Mouse (Mus musculus): Measurements from ENCODE around the gene Oaz1. TPM values are rescaled to one million over a fixed set of nuclear protein-coding genes. Genes with fewer than 3 reads are reported as not detected.

Gene Oaz1
- total RNA-seq, 2 experiments from 2014 or later, result 500 to 527 TPM

DNA sequence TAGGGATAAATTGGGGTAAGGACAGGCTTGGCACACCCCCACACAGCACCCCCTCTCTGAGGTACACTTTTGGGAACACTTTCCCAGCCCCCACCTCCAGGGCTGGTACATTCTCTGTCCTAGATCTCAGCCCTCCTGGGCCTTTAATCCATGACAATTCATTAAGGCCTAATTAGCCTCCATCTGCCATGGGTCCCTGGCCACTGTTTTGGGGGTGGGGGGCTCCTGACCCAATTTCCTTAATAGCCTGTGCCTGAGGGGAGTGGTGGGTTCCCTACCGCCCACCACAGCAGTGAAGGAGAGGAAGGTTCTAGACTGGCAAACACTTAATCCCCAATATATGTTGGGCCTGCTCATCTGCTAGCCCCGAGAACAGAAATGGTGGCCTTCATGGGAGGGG lies 15.2 kb downstream of the Oaz1 start:
- intact Hi-C loops (cut with DNase I), result loop anchor here (2.0 kb wide), 1 partner anchor 15 kb away; the partner anchor contains the start of gene Oaz1
- DNase-seq (ENCODE audit: low spot score in 2 of 2), result no peak

DNA sequence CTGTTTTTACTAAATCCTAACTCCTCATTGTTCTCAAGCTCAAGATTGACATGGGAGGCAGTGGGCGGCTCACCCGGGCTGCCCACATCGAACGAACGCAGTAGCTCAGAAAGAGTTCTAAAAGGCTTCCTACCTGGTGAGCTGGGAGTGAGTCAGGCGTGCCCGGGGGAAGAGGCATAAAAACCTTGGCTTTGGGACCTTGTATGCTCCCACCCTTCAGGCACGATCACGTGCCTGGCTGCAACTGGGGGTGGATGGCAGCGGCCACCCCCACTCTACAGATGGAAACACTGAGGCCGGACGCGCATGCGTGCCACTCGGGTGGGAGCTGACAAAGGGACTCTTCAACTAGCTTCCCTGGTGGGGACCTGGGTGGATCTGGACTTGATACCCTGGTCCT lies 15.9 kb downstream of the Oaz1 start:
- DNase-seq (ENCODE audit: low spot score in 2 of 2), result peak in 1 of 2 experiments; percentile 66
- intact Hi-C loops (cut with DNase I), result no loop called here

DNA sequence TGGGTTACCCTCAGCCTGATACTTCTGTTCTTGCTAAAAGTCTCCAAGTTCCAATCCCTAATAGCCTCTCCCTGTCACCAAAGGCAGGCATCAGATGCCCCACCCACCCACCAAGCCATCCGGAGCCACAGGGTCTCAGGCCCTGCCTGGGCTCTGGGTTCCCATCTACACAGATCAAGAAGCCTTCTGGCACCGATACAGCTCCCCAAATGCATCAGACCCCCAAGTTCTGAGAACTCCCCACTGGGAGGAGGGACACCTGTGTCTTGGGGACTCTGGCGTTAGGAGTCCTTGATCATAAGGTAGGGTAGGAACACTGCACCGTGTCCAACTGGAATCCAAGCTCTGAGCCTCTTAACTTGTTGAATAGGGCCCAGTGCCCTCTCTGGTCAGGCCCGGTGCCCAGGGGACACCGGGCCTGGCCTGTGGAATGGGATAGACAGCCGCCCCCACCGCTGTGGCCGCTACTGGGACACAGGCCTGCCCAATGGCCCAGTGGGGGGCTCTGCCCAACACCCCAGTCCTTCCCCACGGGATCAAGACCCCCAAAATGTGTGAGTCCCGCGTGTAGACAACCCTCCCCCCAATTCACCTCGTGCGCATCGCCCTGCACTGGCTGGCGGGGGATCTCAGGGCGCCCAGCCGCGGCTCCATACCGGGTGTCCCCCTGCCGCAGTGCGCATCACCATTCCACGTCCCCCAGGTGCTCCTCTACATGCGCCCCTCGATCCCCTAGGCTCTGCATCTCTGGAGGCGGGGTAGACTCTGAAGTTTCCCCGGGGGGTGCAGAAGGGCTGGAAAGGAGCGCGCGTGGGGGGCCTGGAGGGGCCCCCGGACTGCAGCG lies 16.9 kb downstream of the Oaz1 start:
- no peak for DNase-seq (ENCODE audit: low spot score in 2 of 2)
- intact Hi-C loops (cut with DNase I), result no loop called here

DNA sequence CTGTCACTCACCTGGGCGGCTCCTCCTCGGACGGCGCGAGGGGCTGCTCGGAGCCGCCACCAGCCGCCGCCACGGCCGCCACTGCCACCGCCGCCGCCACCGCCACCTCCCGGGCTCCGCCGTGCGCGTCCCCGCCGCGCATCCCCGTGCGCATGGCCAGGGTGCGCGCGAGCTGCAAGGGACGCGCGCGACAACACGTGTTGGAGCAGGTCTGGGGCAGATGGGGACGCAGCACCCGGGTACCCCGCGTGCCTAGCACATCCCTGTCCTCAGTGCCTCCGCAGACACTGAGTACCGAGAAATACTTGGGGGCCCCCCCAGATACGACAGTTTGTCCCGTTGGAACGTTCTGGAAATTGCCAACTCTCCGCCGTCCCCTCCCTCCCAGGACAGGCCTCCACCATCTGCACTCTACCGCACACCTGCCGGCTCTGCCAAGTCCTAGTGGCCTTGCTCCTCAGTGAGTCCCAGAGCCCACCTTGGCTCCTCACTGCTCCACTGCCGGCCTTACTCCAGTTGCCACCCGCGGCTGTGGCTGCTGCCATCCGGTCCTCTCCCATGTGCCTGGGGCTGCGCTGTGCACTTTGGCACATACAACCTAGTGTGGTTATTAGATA lies 17.6 kb downstream of the Oaz1 start, which contains the start of gene Lingo3:
Gene Lingo3, minus strand, starts transcription at position 109 of the 617 bp plus-strand sequence.
- intact Hi-C loops (cut with DNase I), result no loop called here
- peak; percentile 60 to 65 for DNase-seq (ENCODE audit: low spot score in 2 of 2)

DNA sequence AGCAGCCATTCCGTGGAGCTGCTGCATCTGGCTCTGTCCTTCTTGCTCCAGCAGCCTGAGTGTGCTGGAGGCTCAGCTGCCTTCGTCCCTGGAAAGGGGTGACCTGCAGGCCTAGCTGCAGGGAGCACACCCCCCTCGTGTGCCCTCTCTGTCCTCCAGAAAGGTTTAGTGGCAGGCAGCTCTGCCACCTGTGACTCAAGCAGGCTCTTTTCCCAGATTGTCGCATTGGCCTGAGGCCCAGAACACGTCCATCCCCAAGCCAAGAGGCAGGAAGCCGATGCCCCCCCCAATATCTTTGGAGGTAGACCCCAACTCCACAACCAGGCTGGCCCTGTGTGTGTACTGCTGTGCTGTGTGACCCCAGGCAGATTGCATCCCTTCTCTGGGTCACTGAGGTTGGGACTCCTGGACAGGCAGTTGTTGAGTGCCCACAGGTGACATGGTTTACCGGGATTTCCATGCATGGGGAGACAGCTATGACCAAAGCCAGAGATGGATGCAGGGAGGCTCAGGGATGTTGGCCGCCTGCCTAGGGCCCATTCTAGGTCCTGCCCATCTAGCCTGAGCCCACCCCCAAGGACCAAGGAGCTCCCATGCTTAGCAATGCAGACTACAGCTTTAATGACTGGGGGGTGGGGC lies 18.7 kb downstream of the Oaz1 start:
- intact Hi-C loops (cut with DNase I), result no loop called here
- no peak for DNase-seq (ENCODE audit: low spot score in 2 of 2)

DNA sequence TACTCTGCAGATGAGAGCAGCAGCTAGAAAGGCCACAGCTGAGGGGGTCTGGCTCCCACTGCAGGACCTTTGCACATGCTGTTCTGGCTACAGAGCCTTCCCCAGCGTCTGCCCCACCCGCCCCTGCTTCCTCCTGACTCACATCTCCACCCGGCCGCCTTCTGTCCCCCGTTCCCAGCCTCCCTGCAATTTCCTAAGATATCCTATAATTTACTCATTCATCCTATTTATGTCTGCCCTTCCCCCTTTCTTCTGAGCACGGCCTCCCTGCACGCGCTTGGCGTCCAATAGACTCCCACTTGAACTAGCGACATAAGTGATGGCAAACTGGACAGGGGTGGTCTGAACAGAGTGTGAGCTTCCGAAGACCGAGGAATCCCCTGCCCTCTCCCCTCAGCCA lies 19.3 kb downstream of the Oaz1 start:
- peak in 1 of 2 experiments; percentile 86 for DNase-seq (ENCODE audit: low spot score in 2 of 2)

DNA sequence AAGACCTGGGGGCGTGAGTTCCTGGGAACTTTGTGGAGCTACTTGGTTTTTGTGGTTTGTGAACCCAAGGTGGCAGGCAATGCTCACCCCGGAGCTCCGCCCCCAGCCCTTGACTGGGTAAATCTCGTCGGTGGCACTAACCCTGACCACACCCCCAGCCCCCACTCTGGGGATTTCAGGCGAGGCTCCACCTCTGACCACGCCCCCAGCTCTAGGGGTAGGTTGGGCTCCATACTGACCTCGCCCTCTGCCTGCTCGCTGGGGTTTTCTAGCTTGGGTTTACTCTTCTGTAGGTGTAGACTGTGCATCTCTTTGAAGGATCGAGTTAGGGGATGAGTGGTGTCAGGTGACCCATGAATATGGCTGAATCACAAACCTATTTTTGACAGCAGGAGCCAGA lies 22.1 kb downstream of the Oaz1 start:
- intact Hi-C loops (cut with DNase I), result no loop called here
- peak in 1 of 2 experiments; percentile 36 for DNase-seq (ENCODE audit: low spot score in 2 of 2)

More for the DNA sequence above, 19.3 kb downstream of the Oaz1 start:
- intact Hi-C loops (cut with DNase I), result no loop called here

DNA sequence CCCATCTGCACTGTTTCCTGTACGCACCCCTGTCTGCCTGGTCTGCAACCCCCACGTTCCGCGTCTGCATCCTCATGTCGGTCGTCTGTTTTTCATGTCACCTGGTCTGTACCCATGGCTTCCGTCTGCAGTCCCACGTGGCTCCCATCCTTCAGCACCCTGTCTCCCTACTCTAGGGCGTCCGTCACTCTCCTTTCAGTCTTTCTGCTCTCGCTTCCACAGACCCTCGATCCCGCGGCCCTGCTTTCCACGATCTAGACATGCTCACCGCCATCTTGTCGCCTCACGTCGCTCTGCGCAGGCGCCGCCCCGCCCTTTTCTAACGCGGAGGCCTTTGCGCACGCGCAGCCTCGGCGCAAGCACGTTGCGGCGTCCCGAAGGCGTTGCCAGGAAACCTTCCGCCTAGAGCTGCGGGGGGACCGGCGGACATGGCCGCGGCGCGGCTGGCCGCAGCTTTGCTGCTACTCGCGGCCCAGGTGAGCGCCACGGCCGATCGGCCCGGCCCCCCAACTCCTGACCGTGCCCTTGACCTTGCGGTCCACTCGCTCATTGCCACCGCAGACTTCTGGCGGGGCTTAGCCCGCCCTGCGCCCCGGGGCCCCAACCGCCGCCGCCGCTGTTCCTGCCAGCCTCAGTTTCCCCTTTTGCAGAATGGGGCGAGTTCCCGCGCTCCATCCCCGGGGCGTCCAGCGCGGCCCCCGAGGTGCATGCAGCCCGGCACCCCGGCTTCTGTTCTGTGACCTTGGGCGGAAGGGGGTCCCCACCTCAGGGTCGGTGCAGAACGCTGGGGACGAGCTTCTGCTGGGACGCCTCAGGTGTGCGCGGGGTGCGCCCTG lies 28.7 kb downstream of the Oaz1 start, which contains the start of the genes Lsm7 and Sppl2b:
Gene Lsm7, minus strand, starts transcription at position 297 of the 836 bp plus-strand sequence.
Gene Sppl2b, plus strand, starts transcription at position 363 of the 836 bp plus-strand sequence.
- intact Hi-C loops (cut with DNase I), result loop anchor here (1.0 kb wide), 1 partner anchor 29 kb away; the partner anchor contains the start of gene Oaz1
- peak; percentile 97 for DNase-seq (ENCODE audit: low spot score in 2 of 2)

DNA sequence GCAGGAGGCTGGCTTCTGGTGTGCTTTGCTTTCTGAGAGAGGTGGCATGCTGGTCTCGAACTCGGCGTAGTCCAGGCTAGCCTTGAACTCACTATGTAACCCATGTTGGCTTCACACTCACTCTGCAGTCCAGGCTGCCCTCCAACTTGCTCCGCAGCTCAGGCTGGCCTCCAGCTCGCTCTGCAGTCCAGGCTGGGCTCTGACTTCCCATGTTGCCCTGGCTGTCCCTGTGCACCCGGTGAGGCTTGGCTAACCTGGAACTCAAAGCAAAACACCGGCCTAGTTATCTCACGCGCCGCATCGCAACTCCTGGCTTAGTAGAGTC lies 29.3 kb downstream of the Oaz1 start:
- no peak for DNase-seq (ENCODE audit: low spot score in 2 of 2)
- intact Hi-C loops (cut with DNase I), result loop anchor here (1.0 to 2.0 kb wide), 2 partner anchors 19 to 29 kb away; partner anchors contain the start of gene Oaz1

DNA sequence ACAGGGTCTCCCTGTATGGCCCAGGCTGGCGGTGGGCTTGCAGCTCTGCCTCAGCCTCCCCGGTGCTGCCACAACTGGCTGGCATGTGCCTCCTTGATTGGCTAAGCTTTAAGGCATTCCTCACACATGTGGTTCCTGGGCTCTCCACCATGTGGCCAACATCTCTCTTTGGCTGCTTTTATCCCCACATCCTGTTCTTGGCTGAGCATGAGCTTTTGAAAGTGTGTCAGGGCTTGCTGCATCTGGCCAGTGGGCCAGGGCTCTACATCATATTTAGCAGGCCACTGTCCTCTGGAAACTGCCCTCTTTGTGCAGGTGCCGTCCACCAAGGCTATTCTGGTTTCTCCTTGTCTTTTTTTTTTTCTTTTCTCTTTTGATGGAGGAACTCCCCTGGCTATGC lies 29.8 kb downstream of the Oaz1 start:
- DNase-seq (ENCODE audit: low spot score in 2 of 2), result peak in 1 of 2 experiments; percentile 67
- intact Hi-C loops (cut with DNase I), result loop anchor here (2.0 kb wide), 1 partner anchor 19 kb away; no protein-coding TSS in a partner anchor

DNA sequence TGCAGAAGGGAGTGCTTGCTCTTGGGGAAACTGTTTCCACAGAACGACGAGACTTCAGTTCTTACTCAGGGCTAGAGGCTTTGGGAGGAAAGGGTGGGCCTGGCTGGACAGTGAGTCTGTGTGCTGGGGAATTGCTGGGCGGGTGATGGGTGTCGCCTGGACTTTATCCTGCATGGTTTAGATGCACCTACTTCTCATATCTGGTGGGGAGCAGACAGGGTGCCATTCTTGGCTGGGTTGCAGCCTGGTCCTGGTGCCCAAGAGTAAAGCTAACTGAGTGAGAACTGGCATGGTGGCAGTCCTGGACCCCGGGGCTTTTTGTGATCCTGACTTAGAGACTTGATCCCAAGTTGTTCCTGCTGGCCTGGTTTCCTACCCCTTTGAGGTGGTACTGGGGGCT lies 30.5 kb downstream of the Oaz1 start:
- DNase-seq (ENCODE audit: low spot score in 2 of 2), result no peak
- intact Hi-C loops (cut with DNase I), result loop anchor here (2.0 kb wide), 1 partner anchor 18 kb away; no protein-coding TSS in a partner anchor

DNA sequence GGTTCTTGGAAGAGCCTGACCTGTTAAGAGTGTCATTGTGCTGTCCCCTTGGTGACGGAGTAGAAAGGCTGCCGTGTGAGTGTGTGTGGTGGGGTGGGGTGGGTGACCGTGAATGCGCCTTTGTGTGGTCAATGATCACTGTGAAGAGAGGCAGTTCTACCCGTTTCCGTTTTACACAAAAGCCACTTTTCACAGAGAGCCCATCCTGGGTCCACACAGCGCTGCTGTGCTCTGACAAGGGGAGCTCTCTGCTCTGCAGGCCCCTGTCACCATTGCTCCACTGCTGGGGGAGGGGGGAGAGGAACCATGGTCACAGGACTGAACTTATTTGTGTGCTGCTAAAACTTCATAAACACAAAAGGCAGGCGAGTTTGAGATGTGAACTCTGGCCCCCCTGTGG lies 30.9 kb downstream of the Oaz1 start:
- intact Hi-C loops (cut with DNase I), result loop anchor here (2.0 kb wide), 1 partner anchor 17 kb away; no protein-coding TSS in a partner anchor
- peak in 1 of 2 experiments; percentile 49 for DNase-seq (ENCODE audit: low spot score in 2 of 2)

DNA sequence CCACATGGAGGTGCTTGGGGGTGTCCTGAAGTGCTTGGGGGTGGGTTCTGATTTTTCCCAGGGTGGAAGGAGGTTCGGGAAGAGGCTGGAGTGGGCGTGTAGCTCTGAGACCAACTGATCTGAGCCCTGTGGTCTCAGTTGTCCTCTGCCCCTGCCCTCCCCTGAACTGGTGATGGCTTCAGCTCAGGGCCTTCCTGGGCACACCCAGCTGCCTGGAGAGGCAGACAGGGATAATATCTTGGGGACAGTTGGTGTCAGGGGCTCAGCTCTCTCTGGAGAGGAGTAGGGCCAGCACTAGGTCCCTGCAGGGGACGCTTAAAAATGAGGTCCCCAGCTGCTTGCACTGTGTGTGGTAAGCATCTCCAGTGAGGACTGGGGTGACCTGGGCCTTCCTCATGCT lies 31.4 kb downstream of the Oaz1 start:
- intact Hi-C loops (cut with DNase I), result loop anchor here (2.0 kb wide), 1 partner anchor 17 kb away; no protein-coding TSS in a partner anchor
- no peak for DNase-seq (ENCODE audit: low spot score in 2 of 2)

DNA sequence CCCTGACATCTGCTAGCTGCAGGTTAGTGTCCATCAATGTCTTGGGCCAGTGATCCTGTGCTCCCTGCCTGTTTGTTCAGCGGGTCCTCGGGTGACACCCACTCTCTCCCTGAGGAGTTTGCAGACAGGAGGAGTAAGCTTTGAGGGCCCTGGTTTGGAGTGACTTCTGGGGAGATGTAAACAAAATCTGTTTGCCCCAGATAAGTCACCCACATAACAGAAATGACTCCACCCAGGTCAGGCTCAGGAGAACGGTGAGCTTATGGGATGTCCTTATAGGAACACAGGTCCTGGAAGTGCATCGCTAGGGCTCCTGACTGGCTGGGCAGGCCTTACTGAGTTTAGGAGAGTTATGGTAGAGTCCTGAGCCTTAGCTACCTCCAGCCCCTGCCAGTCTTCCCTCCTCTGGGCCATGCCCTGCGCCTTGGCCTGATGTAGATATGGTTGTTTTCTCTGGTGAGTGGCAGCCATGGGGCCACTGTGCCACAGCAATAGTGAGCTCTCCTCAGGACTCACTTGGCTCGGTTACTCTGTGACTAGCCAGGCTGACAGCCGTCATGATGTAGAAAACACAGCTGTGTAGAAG lies 32.0 kb downstream of the Oaz1 start:
- intact Hi-C loops (cut with DNase I), result no loop called here
- no peak for DNase-seq (ENCODE audit: low spot score in 2 of 2)

DNA sequence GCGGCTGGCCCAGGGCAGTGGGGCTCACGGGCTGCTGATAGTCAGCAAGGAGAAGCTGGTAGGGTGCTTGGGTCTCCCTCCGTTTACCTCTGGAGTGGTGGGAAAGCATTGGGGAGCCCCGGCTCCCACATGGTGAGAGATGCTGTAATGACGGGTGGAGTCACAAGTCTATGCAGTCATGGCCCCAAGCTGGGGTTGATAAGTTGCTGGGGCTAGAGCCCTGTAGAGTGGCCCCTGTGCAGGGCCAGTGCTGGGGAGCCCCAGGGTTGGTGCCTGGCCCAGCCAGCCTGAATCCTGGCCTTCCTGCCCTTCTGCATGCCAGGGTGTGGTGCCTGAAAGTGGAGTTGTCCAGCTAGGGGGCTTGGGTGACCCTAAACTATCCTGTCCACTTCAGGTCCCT lies 35.8 kb downstream of the Oaz1 start:
- intact Hi-C loops (cut with DNase I), result no loop called here
- DNase-seq (ENCODE audit: low spot score in 2 of 2), result no peak

DNA sequence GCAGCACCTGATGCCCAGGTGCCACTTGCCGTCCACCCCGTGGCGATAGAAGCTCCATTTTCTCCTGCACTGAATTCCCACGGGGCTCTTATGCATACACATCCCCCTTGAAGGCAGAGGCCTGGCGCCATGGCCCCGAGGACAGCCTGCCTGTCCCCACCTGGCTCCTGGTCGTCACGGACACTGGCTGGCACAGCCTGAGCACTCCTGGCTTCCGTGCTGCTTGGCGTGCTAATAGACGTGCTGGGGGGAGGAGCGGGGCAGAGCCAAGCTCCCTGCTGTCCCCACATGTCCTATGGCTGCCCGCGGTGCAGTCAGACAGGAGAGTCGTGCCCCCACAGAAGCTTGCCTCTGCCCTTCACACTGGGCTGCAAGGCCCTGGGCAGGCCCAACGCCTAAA lies 38.0 kb downstream of the Oaz1 start:
- DNase-seq (ENCODE audit: low spot score in 2 of 2), result no peak
- intact Hi-C loops (cut with DNase I), result no loop called here

DNA sequence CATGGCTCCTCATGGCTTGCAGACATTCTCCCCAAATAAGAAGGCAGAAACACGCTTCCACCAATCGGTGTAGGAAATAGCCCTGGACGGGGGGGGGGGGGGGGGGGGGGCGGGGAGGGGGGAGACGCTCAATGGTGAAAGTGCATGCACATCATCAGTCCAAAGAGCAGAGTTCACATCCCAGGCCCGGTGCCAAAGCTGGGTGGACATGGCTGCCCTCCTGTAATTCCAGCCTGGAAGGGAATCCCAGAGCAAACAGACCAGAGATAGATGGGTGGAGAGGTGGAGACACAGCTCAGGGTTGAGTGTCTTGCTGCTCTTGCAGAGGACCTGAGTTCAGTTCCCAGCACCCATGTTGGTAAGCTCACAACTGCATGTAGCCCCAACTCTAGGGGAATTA lies 44.5 kb downstream of the Oaz1 start:
- no peak for DNase-seq (ENCODE audit: low spot score in 2 of 2)
- intact Hi-C loops (cut with DNase I), result no loop called here

DNA sequence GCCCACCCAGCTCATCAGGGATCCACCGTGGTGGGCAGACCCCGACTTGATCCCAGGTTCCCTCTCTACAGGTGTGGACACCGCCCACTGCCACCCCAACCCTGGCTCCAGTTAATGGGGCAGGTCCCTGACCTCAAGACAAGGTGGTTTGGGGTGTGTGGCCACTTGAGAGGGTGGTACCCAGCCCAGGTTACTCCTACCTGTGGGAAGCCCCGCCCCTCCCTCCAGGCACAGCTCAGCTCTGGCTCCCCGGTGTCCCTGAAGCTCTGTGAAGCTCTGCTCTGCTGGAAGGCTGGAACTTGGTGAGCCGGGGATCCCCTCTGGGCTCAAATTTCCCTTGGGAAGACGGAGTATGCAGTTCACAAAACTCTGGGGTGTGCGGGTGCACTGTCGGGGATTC lies 45.1 kb downstream of the Oaz1 start, which contains the start of gene Tmprss9:
Gene Tmprss9, plus strand, starts transcription at position 268 of the 400 bp plus-strand sequence.
- intact Hi-C loops (cut with DNase I), result no loop called here
- no peak for DNase-seq (ENCODE audit: low spot score in 2 of 2)

DNA sequence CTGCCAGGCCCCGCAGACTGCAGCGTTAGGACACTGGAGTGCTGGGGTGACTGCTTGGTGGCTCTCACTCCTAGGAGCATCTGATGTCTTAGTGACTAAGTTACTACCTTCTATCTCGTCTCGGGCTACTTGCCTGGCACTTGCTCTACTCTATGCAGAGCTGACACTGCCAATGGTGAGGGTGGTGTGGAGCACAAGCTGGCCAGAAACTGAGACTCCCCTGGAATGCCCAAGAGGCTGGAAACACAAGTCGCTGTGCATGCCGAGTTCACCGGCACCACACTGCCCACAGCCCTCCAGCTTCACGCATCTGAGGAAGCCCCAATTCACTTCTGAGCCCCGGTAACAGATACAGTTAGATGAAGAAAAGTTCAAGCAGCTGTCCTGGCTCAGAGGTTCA lies 47.6 kb downstream of the Oaz1 start:
- intact Hi-C loops (cut with DNase I), result loop anchor here (2.0 kb wide), 2 partner anchors 17 to 51 kb away; no protein-coding TSS in a partner anchor
- DNase-seq (ENCODE audit: low spot score in 2 of 2), result no peak

Measured in left cerebral cortex, postnatal 25 days (tissue).